Mouse (Mus musculus): ENCODE measurements around the gene Msantd1. TPM values are rescaled to one million over a fixed set of nuclear protein-coding genes. Genes with fewer than 3 reads are reported as not detected.

The Msantd1 gene
- 3.3 TPM for polyA plus RNA-seq (2015; fragmentation: Illumina TruSeq; extraction: RNeasy Lipid Tissue Mini Kit (QIAGEN cat#74804); ENCODE audit: low read depth, low replicate concordance)

DNA sequence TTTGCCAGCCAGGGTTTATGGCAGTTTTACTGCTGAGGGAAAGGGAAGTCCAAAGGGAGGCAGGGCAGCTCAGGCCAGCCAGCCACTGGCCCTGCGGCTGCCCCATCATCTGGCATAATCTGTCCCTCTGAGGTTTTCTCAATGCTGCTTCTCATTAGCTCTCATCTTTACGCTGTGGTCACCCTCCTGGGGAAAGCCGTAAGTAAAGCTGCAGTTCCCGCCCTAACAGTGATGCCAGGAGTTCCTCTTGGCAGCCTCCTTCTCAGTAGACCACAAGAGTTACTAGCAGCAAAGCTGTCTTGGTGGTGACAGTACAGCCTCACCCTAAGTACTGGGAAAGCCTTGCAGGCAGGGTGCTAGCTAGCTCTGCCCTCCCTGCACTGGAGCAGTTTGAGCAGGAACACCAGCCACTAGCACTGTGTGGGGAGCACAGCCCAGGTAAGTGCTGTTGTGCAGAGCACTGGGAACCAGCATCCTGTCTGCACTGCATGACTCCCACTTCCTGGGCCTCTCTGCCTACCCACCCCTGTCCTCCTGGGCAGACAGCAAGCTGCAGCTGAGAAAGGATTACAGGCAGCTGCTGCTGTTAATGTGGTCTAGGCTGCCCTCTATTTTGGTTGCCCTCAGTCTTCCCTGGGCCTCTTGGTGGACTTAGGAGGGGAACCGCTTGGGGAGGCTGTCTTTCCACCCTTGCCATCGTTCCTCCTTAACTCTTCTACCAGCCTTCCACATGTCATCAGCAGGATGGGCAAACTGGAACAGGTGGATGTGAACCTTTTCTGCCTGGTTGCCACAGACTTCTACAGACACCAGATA is at the start of gene Msantd1:
Gene Msantd1 (plus strand): TSS at position 103 of the 816 bp plus-strand sequence.

DNA sequence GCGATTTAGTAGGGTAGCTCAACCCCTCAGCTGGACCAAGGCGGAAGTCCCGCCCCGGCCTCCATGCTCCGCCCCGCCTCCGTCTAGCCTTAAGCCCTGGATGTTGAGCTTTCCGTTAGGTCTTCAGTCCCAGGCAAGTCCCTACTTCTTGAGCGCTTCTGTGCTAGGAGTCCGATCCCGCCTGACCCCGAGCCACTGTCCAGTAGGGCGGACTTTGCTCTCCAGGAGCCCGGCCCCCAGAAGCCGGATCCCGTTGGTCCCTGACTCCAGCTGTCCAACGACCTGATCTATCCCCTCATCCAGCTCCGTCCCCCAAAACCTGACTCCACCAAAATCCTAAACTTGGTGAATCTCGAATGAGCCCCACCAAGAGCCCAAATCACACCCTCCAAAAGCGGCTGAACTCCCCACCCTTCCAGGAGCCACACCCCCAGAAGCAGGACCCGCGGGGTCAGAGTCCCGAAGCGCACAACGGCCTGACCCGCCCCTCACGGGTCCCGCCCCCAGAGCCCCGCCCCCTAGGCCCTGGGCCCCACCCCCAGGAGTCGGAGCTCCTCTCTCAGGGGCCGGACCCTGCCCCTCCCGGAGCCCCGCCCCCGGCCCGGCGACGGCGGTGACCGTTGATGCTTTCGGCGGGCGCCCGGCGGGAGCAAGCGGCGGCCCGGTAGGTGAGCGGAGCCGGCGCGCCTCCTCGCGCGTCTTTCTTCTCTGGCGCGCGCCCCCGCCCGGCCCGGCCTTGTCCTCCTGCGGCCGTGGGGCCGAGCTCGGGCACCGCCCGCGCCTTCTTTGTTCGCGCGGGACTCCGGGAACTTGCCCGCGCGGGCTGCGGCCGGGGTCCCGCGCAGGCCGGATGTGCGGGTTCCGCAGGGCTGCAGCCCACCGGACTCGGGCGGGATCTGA is 41.3 kb downstream of the Msantd1 start, which contains the start of gene Rgs12:
Gene Rgs12 (plus strand): TSS at position 585 of the 900 bp plus-strand sequence.

Other genes starting within 250 kb of the Msantd1 start
- 16.5 TPM for gene Nop14, start 247.9 kb upstream of the Msantd1 start, polyA plus RNA-seq (2015; fragmentation: Illumina TruSeq; extraction: RNeasy Lipid Tissue Mini Kit (QIAGEN cat#74804); ENCODE audit: low read depth, low replicate concordance)
- gene Grk4, start 247.6 kb upstream of the Msantd1 start, polyA plus RNA-seq (2015; fragmentation: Illumina TruSeq; extraction: RNeasy Lipid Tissue Mini Kit (QIAGEN cat#74804); ENCODE audit: low read depth, low replicate concordance) = 4.4 TPM
- gene Htt, start 146.3 kb upstream of the Msantd1 start, polyA plus RNA-seq (2015; fragmentation: Illumina TruSeq; extraction: RNeasy Lipid Tissue Mini Kit (QIAGEN cat#74804); ENCODE audit: low read depth, low replicate concordance) = 34.6 TPM
- gene Rgs12, start 41.4 kb downstream of the Msantd1 start, polyA plus RNA-seq (2015; fragmentation: Illumina TruSeq; extraction: RNeasy Lipid Tissue Mini Kit (QIAGEN cat#74804); ENCODE audit: low read depth, low replicate concordance) = 26.0 TPM
- not detected for gene Hgfac, start 133.5 kb downstream of the Msantd1 start, polyA plus RNA-seq (2015; fragmentation: Illumina TruSeq; extraction: RNeasy Lipid Tissue Mini Kit (QIAGEN cat#74804); ENCODE audit: low read depth, low replicate concordance)
- gene Dok7, start 148.8 kb downstream of the Msantd1 start, polyA plus RNA-seq (2015; fragmentation: Illumina TruSeq; extraction: RNeasy Lipid Tissue Mini Kit (QIAGEN cat#74804); ENCODE audit: low read depth, low replicate concordance) = 14.8 TPM
- 163 TPM for gene Lrpap1, start 197.8 kb downstream of the Msantd1 start, polyA plus RNA-seq (2015; fragmentation: Illumina TruSeq; extraction: RNeasy Lipid Tissue Mini Kit (QIAGEN cat#74804); ENCODE audit: low read depth, low replicate concordance)